Mouse (Mus musculus) lung, postnatal 0 days (tissue): Measurements from ENCODE around the gene Nrap.

Experiments
- CTCF ChIP-seq: IDR thresholded peaks from 2 replicates; pipeline ENCODE4 v1.5.1; 2016; ENCODE audit warnings: antibody characterized with exemption, mild to moderate bottlenecking
- EP300 ChIP-seq: IDR thresholded peaks from 2 replicates; pipeline ENCODE4 v1.6.1; 2016; ENCODE audit warnings: antibody characterized with exemption, mild to moderate bottlenecking, control low read depth

DNA sequence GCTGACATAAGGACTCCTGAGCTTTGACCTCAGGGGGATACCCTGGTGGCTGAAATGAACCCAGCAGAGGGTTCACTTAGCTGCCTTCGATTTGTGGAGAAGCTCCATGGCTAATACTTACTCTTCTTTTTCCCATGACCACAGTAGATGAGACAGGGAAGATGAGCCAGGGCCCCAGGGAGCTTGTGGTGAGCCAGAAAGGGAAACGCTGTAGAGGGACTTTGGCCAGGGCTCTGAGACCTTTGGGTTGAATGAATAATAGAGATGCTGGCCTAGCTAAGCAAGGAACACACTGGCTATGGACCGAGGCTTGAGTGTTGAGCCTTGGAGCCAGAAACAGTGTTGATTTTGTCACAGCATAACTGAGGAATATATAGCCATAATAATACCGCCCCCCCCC is 101.4 kb downstream of the Nrap start:
- TF ChIP-seq CTCF (no peak), EP300 (no peak)
